Mouse (Mus musculus) testis, adult 10 weeks (tissue): ENCODE data around the gene Eif2s1. TPM values are rescaled to one million over a fixed set of nuclear protein-coding genes. Genes with fewer than 3 reads are reported as not detected.

Source experiments
- polyA plus RNA-seq: library from polyadenylated mRNA; stranded (reverse); fragments of 350-450 nt; fragmentation: Illumina TruSeq; extraction: RNeasy Lipid Tissue Mini Kit (QIAGEN cat#74804); gene quantifications from one replicate; pipeline ENCODE4 v1.2.3, GENCODE M21; 2014; ENCODE audit warnings: low read depth, low replicate concordance

Gene Eif2s1
- polyA plus RNA-seq, result 200 TPM

GRCm38 (mm10) chr12:78861496-78862253 is at the start of gene Eif2s1, which contains the start of gene Atp6v1d:
Gene Eif2s1, plus strand, starts transcription at chr12:78861819.
Gene Atp6v1d, minus strand, starts transcription at chr12:78861638.

GRCm38 (mm10) chr12:78906707-78907162 is 45.1 kb downstream of the Eif2s1 start, which contains the start of gene Plek2:
Gene Plek2, minus strand, starts transcription at chr12:78906964.

Other genes starting within 250 kb of the Eif2s1 start
- gene Fam71d, start 170.3 kb upstream of the Eif2s1 start, polyA plus RNA-seq, result 2,189 TPM
- gene Mpp5, start 112.9 kb upstream of the Eif2s1 start, polyA plus RNA-seq, result 89.1 TPM
- gene Atp6v1d, start 181 bp upstream of the Eif2s1 start, polyA plus RNA-seq, result 131 TPM
- 0.48 TPM for gene Plek2, start 45.1 kb downstream of the Eif2s1 start, polyA plus RNA-seq
- gene Tmem229b, start 145.8 kb downstream of the Eif2s1 start, polyA plus RNA-seq, result 0.60 TPM
- 3.4 TPM for gene Plekhh1, start 167.3 kb downstream of the Eif2s1 start, polyA plus RNA-seq
- gene Pigh, start 227.8 kb downstream of the Eif2s1 start, polyA plus RNA-seq, result 9.5 TPM